Mouse (Mus musculus): Measurements from ENCODE around the gene Lin37. TPM values are rescaled to one million over a fixed set of nuclear protein-coding genes. Genes with fewer than 3 reads are reported as not detected.

Lin37 gene
- polyA plus RNA-seq, 1 experiment from 2014 or later, result 38.5 TPM

- Histone ChIP-seq H3K9ac (ENCODE audit: low read length) (no peak overlapping the region), H3K27ac (ENCODE audit: low read depth) (no peak overlapping the region), H3K4me1 (replicated peaks; ENCODE audit: control insufficient read depth, insufficient read depth, low read length) (no peaks in the 10 kb centered on the region), H3K4me3 (ENCODE audit: low read depth, low read length) (no peak overlapping the region), H3K36me3 (ENCODE audit: control insufficient read depth, insufficient read depth, low read length) (no peaks in the 10 kb centered on the region), H3K9me3 (ENCODE audit: control insufficient read depth, low read length) (no peaks in the 10 kb centered on the region), H3K4me2 (ENCODE audit: low read length) (no peak overlapping the region), H3K27me3 (replicated peaks; ENCODE audit: control insufficient read depth, insufficient read depth, low read length) (no peaks in the 10 kb centered on the region)
- DNase-seq (ENCODE audit: low spot score) (no peak), ATAC-seq (replicated peaks; ENCODE audit: low FRiP score, low TSS enrichment, low read depth) (no peak)
- WGBS, result 58% methylated on average over 24 of the region's 24 CpGs
Measured at GRCm38 (mm10) chr7:30515003-30515760, 44.5 kb downstream of the Lin37 start.

- no peak overlapping the region for H3K4me2 ChIP-seq (ENCODE audit: low read length)
- H3K4me1 ChIP-seq (replicated peaks; ENCODE audit: control insufficient read depth, insufficient read depth, low read length), result no peaks in the 10 kb centered on the region
- no peak overlapping the region for H3K4me3 ChIP-seq (ENCODE audit: low read depth, low read length)
- no peaks in the 10 kb centered on the region for H3K36me3 ChIP-seq (ENCODE audit: control insufficient read depth, insufficient read depth, low read length)
- H3K9ac ChIP-seq (ENCODE audit: low read length), result no peak overlapping the region
- ATAC-seq (replicated peaks; ENCODE audit: low FRiP score, low TSS enrichment, low read depth) (no peak), DNase-seq (ENCODE audit: low spot score) (no peak)
- WGBS, result 74% methylated on average over 4 of the region's 4 CpGs
- no peaks in the 10 kb centered on the region for H3K27me3 ChIP-seq (replicated peaks; ENCODE audit: control insufficient read depth, insufficient read depth, low read length)
- H3K9me3 ChIP-seq (ENCODE audit: control insufficient read depth, low read length), result no peaks in the 10 kb centered on the region
- H3K27ac ChIP-seq (ENCODE audit: low read depth), result no peak overlapping the region
Measured at GRCm38 (mm10) chr7:30508061-30508460, 51.6 kb downstream of the Lin37 start.

Small RNAs within 50 kb of the gene (microRNA-seq; reads per million reads assigned to microRNA genes)
- gene Gm38670 (1.9 reads per million, percentile 21 among the genes with 10 or more reads in this experiment), gene Mir3569 (not detected)

Other genes starting within 250 kb of the Lin37 start
- 52.2 and 60.5 TPM in 2 replicates for gene Syne4, start 245.0 kb downstream of the Lin37 start, polyA plus RNA-seq (2014; fragmentation: Nextera tagmentation; extraction: Ambion mirVana)
- gene E130208F15Rik, start 238.1 kb downstream of the Lin37 start, polyA plus RNA-seq (2014; fragmentation: Nextera tagmentation; extraction: Ambion mirVana), result not detected in 2 replicates
- 16.3 and 17.2 TPM in 2 replicates for gene Sdhaf1, start 235.9 kb downstream of the Lin37 start, polyA plus RNA-seq (2014; fragmentation: Nextera tagmentation; extraction: Ambion mirVana)
- 4.4 and 4.5 TPM in 2 replicates for gene Lrfn3, start 197.1 kb downstream of the Lin37 start, polyA plus RNA-seq (2014; fragmentation: Nextera tagmentation; extraction: Ambion mirVana)
- 53.7 and 54.7 TPM in 2 replicates for gene Tyrobp, start 146.1 kb downstream of the Lin37 start, polyA plus RNA-seq (2014; fragmentation: Nextera tagmentation; extraction: Ambion mirVana)
- gene Hcst, start 140.0 kb downstream of the Lin37 start, polyA plus RNA-seq (2014; fragmentation: Nextera tagmentation; extraction: Ambion mirVana), result 1.6 and 2.1 TPM in 2 replicates
- 2.3 and 3.2 TPM in 2 replicates for gene Nfkbid, start 138.1 kb downstream of the Lin37 start, polyA plus RNA-seq (2014; fragmentation: Nextera tagmentation; extraction: Ambion mirVana)
- gene Aplp1, start 114.3 kb downstream of the Lin37 start, polyA plus RNA-seq (2014; fragmentation: Nextera tagmentation; extraction: Ambion mirVana), result 37.9 and 43.0 TPM in 2 replicates
- gene Kirrel2, start 102.1 kb downstream of the Lin37 start, polyA plus RNA-seq (2014; fragmentation: Nextera tagmentation; extraction: Ambion mirVana), result 0.13 and 2.9 TPM in 2 replicates
- 0.15 and 1.3 TPM in 2 replicates for gene Nphs1, start 101.5 kb downstream of the Lin37 start, polyA plus RNA-seq (2014; fragmentation: Nextera tagmentation; extraction: Ambion mirVana)
- 1.3 TPM in 2 replicates for gene Prodh2, start 66.2 kb downstream of the Lin37 start, polyA plus RNA-seq (2014; fragmentation: Nextera tagmentation; extraction: Ambion mirVana)
- 10.7 and 11.9 TPM in 2 replicates for gene Arhgap33, start 24.8 kb downstream of the Lin37 start, polyA plus RNA-seq (2014; fragmentation: Nextera tagmentation; extraction: Ambion mirVana)
- 45.0 and 48.5 TPM in 2 replicates for gene Hspb6, start 7.7 kb downstream of the Lin37 start, polyA plus RNA-seq (2014; fragmentation: Nextera tagmentation; extraction: Ambion mirVana)
- 15.2 and 15.7 TPM in 2 replicates for gene Proser3, start 7.5 kb downstream of the Lin37 start, polyA plus RNA-seq (2014; fragmentation: Nextera tagmentation; extraction: Ambion mirVana)
- 92.3 and 94.5 TPM in 2 replicates for gene U2af1l4, start 3.5 kb upstream of the Lin37 start, polyA plus RNA-seq (2014; fragmentation: Nextera tagmentation; extraction: Ambion mirVana)
- 7.7 and 9.1 TPM in 2 replicates for gene Gm49396, start 3.5 kb upstream of the Lin37 start, polyA plus RNA-seq (2014; fragmentation: Nextera tagmentation; extraction: Ambion mirVana)
- 119 and 125 TPM in 2 replicates for gene Psenen, start 3.8 kb upstream of the Lin37 start, polyA plus RNA-seq (2014; fragmentation: Nextera tagmentation; extraction: Ambion mirVana)
- 3.3 and 3.5 TPM in 2 replicates for gene Igflr1, start 5.6 kb upstream of the Lin37 start, polyA plus RNA-seq (2014; fragmentation: Nextera tagmentation; extraction: Ambion mirVana)
- gene Kmt2b, start 28.9 kb upstream of the Lin37 start, polyA plus RNA-seq (2014; fragmentation: Nextera tagmentation; extraction: Ambion mirVana), result 12.8 and 13.0 TPM in 2 replicates
- gene Zbtb32, start 39.1 kb upstream of the Lin37 start, polyA plus RNA-seq (2014; fragmentation: Nextera tagmentation; extraction: Ambion mirVana), result 0.81 and 0.83 TPM in 2 replicates
- 12.1 and 15.3 TPM in 2 replicates for gene Upk1a, start 53.0 kb upstream of the Lin37 start, polyA plus RNA-seq (2014; fragmentation: Nextera tagmentation; extraction: Ambion mirVana)
- 1,084 and 1,229 TPM in 2 replicates for gene Cox6b1, start 66.3 kb upstream of the Lin37 start, polyA plus RNA-seq (2014; fragmentation: Nextera tagmentation; extraction: Ambion mirVana)
- gene Etv2, start 76.0 kb upstream of the Lin37 start, polyA plus RNA-seq (2014; fragmentation: Nextera tagmentation; extraction: Ambion mirVana), result not detected in 2 replicates
- 96.4 and 101 TPM in 2 replicates for gene Rbm42, start 90.5 kb upstream of the Lin37 start, polyA plus RNA-seq (2014; fragmentation: Nextera tagmentation; extraction: Ambion mirVana)
- gene Haus5, start 105.2 kb upstream of the Lin37 start, polyA plus RNA-seq (2014; fragmentation: Nextera tagmentation; extraction: Ambion mirVana), result 48.7 and 49.5 TPM in 2 replicates
- gene Pmis2, start 111.8 kb upstream of the Lin37 start, polyA plus RNA-seq (2014; fragmentation: Nextera tagmentation; extraction: Ambion mirVana), result not detected in 2 replicates
- gene 2200002J24Rik, start 139.1 kb upstream of the Lin37 start, polyA plus RNA-seq (2014; fragmentation: Nextera tagmentation; extraction: Ambion mirVana), result 1.4 TPM in 2 replicates
- gene Atp4a, start 152.4 kb upstream of the Lin37 start, polyA plus RNA-seq (2014; fragmentation: Nextera tagmentation; extraction: Ambion mirVana), result 1.0 and 2.2 TPM in 2 replicates
- gene Tmem147, start 169.7 kb upstream of the Lin37 start, polyA plus RNA-seq (2014; fragmentation: Nextera tagmentation; extraction: Ambion mirVana), result 213 and 238 TPM in 2 replicates
- gene Gapdhs, start 183.8 kb upstream of the Lin37 start, polyA plus RNA-seq (2014; fragmentation: Nextera tagmentation; extraction: Ambion mirVana), result 0.51 TPM in 1 of 2 replicates, not detected in the other
- 1.5 and 2.7 TPM in 2 replicates for gene Sbsn, start 191.6 kb upstream of the Lin37 start, polyA plus RNA-seq (2014; fragmentation: Nextera tagmentation; extraction: Ambion mirVana)
- gene Dmkn, start 203.9 kb upstream of the Lin37 start, polyA plus RNA-seq (2014; fragmentation: Nextera tagmentation; extraction: Ambion mirVana), result 0.61 and 1.3 TPM in 2 replicates
- gene Krtdap, start 228.1 kb upstream of the Lin37 start, polyA plus RNA-seq (2014; fragmentation: Nextera tagmentation; extraction: Ambion mirVana), result 0.80 and 0.86 TPM in 2 replicates

Data from intestine, embryonic 14.5 days (tissue).